Mouse (Mus musculus) midbrain, embryonic 10.5 days (tissue): ENCODE measurements around the gene Pdzd2. TPM values are rescaled to one million over a fixed set of nuclear protein-coding genes. Genes with fewer than 3 reads are reported as not detected.
A peak's percentile ranks its signal among the peaks of the same experiment; 100 is the strongest.

Experiments used
- DNase-seq: peaks from one replicate; pipeline ENCODE4 v3.0.0-alpha.2; 2017; ENCODE audit warnings: low spot score
- H3K27ac ChIP-seq: fragments of 300-500 bp; sonication (generic); replicated peaks from 2 replicates; pipeline ENCODE4 v1.5.1; 2016; ENCODE audit warnings: mild to moderate bottlenecking
- H3K27me3 ChIP-seq: fragments of 300-500 bp; sonication (generic); 2 replicates; pipeline ENCODE4 v1.6.1; 2016; ENCODE audit warnings: low read depth, mild to moderate bottlenecking; ENCODE audit not compliant: poor library complexity, severe bottlenecking
- H3K36me3 ChIP-seq: fragments of 300-500 bp; sonication (generic); 2 replicates; pipeline ENCODE4 v1.6.1; 2016; ENCODE audit warnings: mild to moderate bottlenecking, moderate library complexity
- H3K4me1 ChIP-seq: fragments of 300-500 bp; sonication (generic); 2 replicates; pipeline ENCODE4 v1.6.1; 2016
- H3K4me3 ChIP-seq: fragments of 300-500 bp; sonication (generic); 2 replicates; pipeline ENCODE4 v1.5.1; 2016; ENCODE audit warnings: mild to moderate bottlenecking, moderate library complexity
- H3K9me3 ChIP-seq: fragments of 300-500 bp; sonication (generic); replicated peaks from 2 replicates; pipeline ENCODE4 v1.6.1; 2016; ENCODE audit warnings: mild to moderate bottlenecking
- WGBS: fragments of 180-500 bp; shearing (Covaris S2); methylation state at CpG from one replicate; pipeline ENCODE4 v1.1.7; 2016; 5-methylcytosine and 5-hydroxymethylcytosine counted together
- polyA plus RNA-seq: library from polyadenylated mRNA; unstranded; fragments of >200 nt; fragmentation: Nextera tagmentation; extraction: Ambion mirVana; gene quantifications from 2 replicates; pipeline ENCODE4 v1.2.1, GENCODE M21; 2016

Pdzd2 gene
- polyA plus RNA-seq, 1 experiment from 2014 or later: 6.1 TPM

- Histone ChIP-seq H3K9me3 (no peaks in the 10 kb centered on the region), H3K4me1 (peaks cover 23% of the 10 kb centered on the region), H3K4me3 (no peak overlapping the region), H3K36me3 (0 out of 2 replicates have a peak, but pooled peaks cover 2% of the 10 kb centered on the region), H3K27me3 (no peaks in the 10 kb centered on the region), H3K27ac (peak overlapping the region; percentile 64)
- WGBS: 70% methylated on average over 14 of the region's 14 CpGs
- DNase-seq: no peak
These were observed 221.3 kb downstream of the Pdzd2 start for GRCm38 (mm10) chr15:12518370-12518973.

GRCm38 (mm10) chr15:12517314-12517813, 222.4 kb downstream of the Pdzd2 start:
- Histone ChIP-seq H3K27ac (no peak overlapping the region), H3K9me3 (no peaks in the 10 kb centered on the region), H3K4me1 (peaks cover 23% of the 10 kb centered on the region), H3K36me3 (no peaks in the 10 kb centered on the region), H3K4me3 (no peak overlapping the region), H3K27me3 (no peaks in the 10 kb centered on the region)
- no peak for DNase-seq
- 87% methylated on average over 9 of the region's 9 CpGs for WGBS

DNA sequence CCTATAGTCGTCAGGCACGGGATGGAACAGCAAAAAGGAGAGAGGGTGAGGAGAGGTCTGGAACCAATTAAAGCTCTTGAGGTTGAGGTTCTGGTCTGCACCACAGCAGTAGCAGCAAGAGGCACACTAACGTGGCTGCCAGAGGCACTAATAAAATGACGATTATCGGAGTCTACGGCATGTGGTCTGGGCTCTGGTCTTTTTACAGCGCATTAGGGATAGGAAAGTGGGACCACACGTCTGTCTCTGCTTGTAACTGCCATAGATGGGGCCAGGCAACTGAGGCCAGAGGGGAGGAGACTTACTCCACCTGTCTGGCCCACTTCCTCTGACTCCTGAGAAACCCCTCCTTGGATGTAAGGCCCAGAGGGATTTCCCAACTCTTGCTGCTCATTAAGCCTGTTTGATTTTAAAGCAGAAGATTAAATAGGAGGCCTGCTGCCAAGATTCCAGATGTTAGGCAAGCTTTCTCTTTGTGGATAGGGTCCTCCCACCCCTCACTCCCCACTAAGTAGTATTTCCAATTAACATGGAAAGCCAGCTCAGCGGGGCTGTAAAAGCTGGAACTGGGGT, 224.4 kb downstream of the Pdzd2 start:
- WGBS: 66% methylated on average over 9 of the region's 9 CpGs

DNA sequence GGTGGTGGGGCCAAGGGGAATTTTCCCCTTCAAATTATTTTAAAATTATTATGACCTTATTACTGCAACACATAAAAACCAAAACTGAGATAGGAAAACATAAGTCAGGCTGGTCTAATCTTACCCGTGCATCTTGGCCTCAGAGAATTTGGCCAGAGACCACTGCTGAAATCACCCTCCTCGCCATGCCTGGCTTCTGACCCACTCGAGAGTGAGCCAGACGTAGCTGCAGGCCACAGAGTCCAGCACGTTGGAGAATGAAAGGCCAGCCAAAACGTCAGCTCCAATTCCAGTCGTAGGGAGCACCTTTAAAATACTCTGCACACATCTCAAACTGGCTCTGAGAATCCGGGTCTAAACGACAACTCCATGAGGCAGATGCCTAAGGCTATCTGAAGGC, 226.2 kb downstream of the Pdzd2 start:
- H3K27ac ChIP-seq: no peak overlapping the region
- H3K4me3 ChIP-seq: no peak overlapping the region
- no peaks in the 10 kb centered on the region for H3K9me3 ChIP-seq
- no peaks in the 10 kb centered on the region for H3K27me3 ChIP-seq
- H3K4me1 ChIP-seq: peaks cover 13% of the 10 kb centered on the region
- no peak for DNase-seq
- WGBS: 82% methylated on average over 9 of the region's 9 CpGs
- H3K36me3 ChIP-seq: no peaks in the 10 kb centered on the region

More for the DNA sequence above, 224.4 kb downstream of the Pdzd2 start:
- no peaks in the 10 kb centered on the region for H3K36me3 ChIP-seq
- H3K4me1 ChIP-seq: peaks cover 19% of the 10 kb centered on the region
- no peak overlapping the region for H3K4me3 ChIP-seq
- no peaks in the 10 kb centered on the region for H3K27me3 ChIP-seq
- H3K27ac ChIP-seq: no peak overlapping the region
- DNase-seq: no peak
- no peaks in the 10 kb centered on the region for H3K9me3 ChIP-seq

DNA sequence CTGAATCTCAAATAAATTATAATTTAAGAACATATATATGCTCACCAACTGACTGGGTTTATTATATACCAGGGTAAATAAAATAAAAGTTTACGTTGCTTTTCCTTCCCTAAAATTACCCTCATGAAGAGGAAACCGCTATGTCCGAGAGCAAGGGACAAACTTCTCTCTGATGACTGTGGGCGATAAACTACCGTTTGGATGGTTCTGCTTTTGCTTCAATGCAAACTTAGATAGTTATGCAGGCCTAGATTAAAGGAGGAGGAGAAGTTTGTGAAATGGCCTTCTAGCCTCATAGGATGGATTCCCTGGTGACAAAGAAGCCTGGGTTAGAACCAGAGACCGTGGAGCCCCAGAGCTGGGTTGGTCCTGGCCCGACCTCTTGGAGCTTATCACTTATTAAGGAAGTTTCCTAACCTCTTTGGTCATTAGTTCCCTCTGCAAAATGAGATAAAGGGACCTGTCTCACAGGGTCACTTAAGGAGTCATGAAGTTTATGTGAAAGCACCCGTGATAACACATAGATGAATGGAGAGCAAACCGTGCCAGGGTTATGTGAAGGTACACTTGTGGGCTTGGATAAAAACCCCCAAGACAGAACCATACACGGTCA, 230.9 kb downstream of the Pdzd2 start:
- H3K4me3 ChIP-seq: no peak overlapping the region
- peaks cover 18% of the 10 kb centered on the region for H3K4me1 ChIP-seq
- no peaks in the 10 kb centered on the region for H3K27me3 ChIP-seq
- no peaks in the 10 kb centered on the region for H3K9me3 ChIP-seq
- no peaks in the 10 kb centered on the region for H3K36me3 ChIP-seq
- DNase-seq: no peak
- WGBS: 90% methylated on average over 10 of the region's 10 CpGs
- no peak overlapping the region for H3K27ac ChIP-seq

DNA sequence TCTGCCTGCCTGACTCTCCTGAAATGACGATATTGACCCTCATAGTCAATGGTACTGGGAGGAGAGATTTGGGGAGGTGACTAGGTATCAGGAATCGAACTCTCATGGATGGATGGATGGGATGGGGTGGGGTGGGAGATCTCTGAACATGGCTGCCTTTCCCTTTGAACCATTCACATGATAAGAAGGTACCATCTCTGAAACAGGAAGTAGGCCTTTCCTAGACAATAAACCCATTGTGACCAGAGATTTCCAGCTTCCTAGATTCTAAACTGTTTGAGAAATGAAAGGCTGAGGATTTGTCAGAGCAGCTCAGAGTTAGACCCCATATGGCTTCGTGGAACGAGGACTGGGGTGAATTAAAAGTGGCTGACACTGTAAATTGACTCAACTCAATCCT, 232.2 kb downstream of the Pdzd2 start:
- Histone ChIP-seq H3K27me3 (no peaks in the 10 kb centered on the region), H3K36me3 (no peaks in the 10 kb centered on the region), H3K4me1 (peaks cover 18% of the 10 kb centered on the region), H3K4me3 (no peak overlapping the region), H3K9me3 (no peaks in the 10 kb centered on the region), H3K27ac (0 out of 2 replicates have a peak overlapping the region, but pooled peaks have one; percentile 42)
- DNase-seq: no peak
- 85% methylated on average over 4 of the region's 4 CpGs for WGBS

DNA sequence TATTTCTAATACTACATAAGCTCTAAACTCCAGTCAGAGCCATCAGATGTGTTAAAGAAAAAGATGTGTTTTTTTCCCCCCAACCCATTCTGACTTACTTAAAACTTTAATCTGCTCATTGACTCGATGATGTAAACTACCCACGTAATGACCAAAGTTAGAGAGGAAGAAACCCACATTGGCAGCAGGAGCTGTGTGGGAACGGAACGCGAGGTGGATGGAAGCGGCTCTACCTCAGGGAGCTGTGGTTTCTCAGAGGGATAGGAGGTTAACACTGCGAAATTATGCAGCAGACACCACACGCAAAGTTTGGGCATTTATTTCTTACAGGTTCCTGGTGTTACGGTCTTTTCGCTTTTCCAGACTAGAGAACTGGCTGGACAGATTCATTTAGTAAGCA, 233.2 kb downstream of the Pdzd2 start:
- Histone ChIP-seq H3K27ac (0 out of 2 replicates have a peak overlapping the region, but pooled peaks have one; percentile 6), H3K4me1 (peaks cover 29% of the 10 kb centered on the region), H3K27me3 (no peaks in the 10 kb centered on the region), H3K36me3 (no peaks in the 10 kb centered on the region), H3K4me3 (no peak overlapping the region), H3K9me3 (no peaks in the 10 kb centered on the region)
- no peak for DNase-seq
- WGBS: 83% methylated on average over 10 of the region's 10 CpGs

GRCm38 (mm10) chr15:12506085-12506484, 233.6 kb downstream of the Pdzd2 start:
- H3K9me3 ChIP-seq: no peaks in the 10 kb centered on the region
- WGBS: 51% methylated on average over 4 of the region's 4 CpGs
- H3K27me3 ChIP-seq: no peaks in the 10 kb centered on the region
- H3K36me3 ChIP-seq: no peaks in the 10 kb centered on the region
- peak overlapping the region; percentile 6; the same call in 1 of the 2 replicates for H3K27ac ChIP-seq
- DNase-seq: no peak
- no peak overlapping the region for H3K4me3 ChIP-seq
- peaks cover 33% of the 10 kb centered on the region for H3K4me1 ChIP-seq

GRCm38 (mm10) chr15:12505556-12505955, 234.2 kb downstream of the Pdzd2 start:
- 0 out of 2 replicates have a peak overlapping the region, but pooled peaks have one; percentile 6 for H3K27ac ChIP-seq
- no peaks in the 10 kb centered on the region for H3K27me3 ChIP-seq
- H3K36me3 ChIP-seq: no peaks in the 10 kb centered on the region
- peaks cover 38% of the 10 kb centered on the region for H3K4me1 ChIP-seq
- DNase-seq: no peak
- no peaks in the 10 kb centered on the region for H3K9me3 ChIP-seq
- H3K4me3 ChIP-seq: no peak overlapping the region
- 82% methylated on average over 11 of the region's 11 CpGs for WGBS

- H3K27ac ChIP-seq: peak overlapping the region; percentile 10
- WGBS: 93% methylated on average over 9 of the region's 9 CpGs
- no peaks in the 10 kb centered on the region for H3K36me3 ChIP-seq
- DNase-seq: no peak
- H3K4me3 ChIP-seq: no peak overlapping the region
- H3K27me3 ChIP-seq: no peaks in the 10 kb centered on the region
- peaks cover 41% of the 10 kb centered on the region for H3K4me1 ChIP-seq
- no peaks in the 10 kb centered on the region for H3K9me3 ChIP-seq
These were observed 235.8 kb downstream of the Pdzd2 start for GRCm38 (mm10) chr15:12503907-12504306.

GRCm38 (mm10) chr15:12501924-12502548, 237.7 kb downstream of the Pdzd2 start:
- Histone ChIP-seq H3K4me3 (no peak overlapping the region), H3K36me3 (no peaks in the 10 kb centered on the region), H3K4me1 (peaks cover 41% of the 10 kb centered on the region), H3K9me3 (no peaks in the 10 kb centered on the region), H3K27ac (peak overlapping the region; percentile 55), H3K27me3 (no peaks in the 10 kb centered on the region)
- peak; percentile 40 for DNase-seq
- WGBS: 65% methylated on average over 13 of the region's 13 CpGs

DNA sequence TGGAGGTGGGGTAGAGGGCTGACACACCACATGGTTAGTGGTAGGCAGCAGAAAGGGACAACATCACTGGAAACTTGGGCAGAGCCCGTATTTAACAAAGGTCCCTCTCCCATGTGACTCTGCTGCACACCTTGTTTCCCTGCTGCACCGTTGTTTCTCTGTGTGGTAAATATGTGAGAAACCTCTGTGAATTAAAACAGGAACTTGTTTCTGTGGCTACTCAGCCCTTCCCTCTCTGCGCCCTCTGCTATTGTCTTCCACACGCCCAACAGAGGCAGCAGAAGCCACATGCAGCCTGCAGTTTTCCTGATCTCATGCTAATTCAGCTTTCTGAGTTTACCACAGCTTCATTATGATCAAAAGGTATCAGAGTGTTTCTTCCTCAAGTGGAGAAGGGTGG, 239.1 kb downstream of the Pdzd2 start:
- DNase-seq: no peak
- peak overlapping the region; percentile 57 for H3K27ac ChIP-seq
- no peak overlapping the region for H3K4me3 ChIP-seq
- no peaks in the 10 kb centered on the region for H3K27me3 ChIP-seq
- no peaks in the 10 kb centered on the region for H3K9me3 ChIP-seq
- WGBS: 71% methylated on average over 4 of the region's 4 CpGs
- H3K4me1 ChIP-seq: peaks cover 28% of the 10 kb centered on the region
- H3K36me3 ChIP-seq: no peaks in the 10 kb centered on the region
